Mouse (Mus musculus) heart, adult 9 months (tissue): ENCODE measurements around the gene Snrpd2.
A peak's percentile ranks its signal among the peaks of the same experiment; 100 is the strongest.
"Not testable (repeated sequence)": the region's sequence is repeated elsewhere in the genome, so short reads cannot be mapped to it uniquely, and the experiment has no call there.

Experiments
- DNase-seq, 2 experiments: peaks; one replicate each; pipeline ENCODE4 v3.0.0; 2022; ENCODE audit warnings: low spot score in 2 of 2

Snrpd2 gene

GRCm38 (mm10) chr7:19148875-19149541 is 514 bp upstream of the Snrpd2 start, which contains the start of gene Qpctl:
TSS of gene Qpctl (minus strand) at chr7:19149291.
- peak; percentile 99 to 100 for DNase-seq

- DNase-seq, result not testable (repeated sequence)
These were observed 1.6 kb downstream of the Snrpd2 start for GRCm38 (mm10) chr7:19151121-19151520.

DNA sequence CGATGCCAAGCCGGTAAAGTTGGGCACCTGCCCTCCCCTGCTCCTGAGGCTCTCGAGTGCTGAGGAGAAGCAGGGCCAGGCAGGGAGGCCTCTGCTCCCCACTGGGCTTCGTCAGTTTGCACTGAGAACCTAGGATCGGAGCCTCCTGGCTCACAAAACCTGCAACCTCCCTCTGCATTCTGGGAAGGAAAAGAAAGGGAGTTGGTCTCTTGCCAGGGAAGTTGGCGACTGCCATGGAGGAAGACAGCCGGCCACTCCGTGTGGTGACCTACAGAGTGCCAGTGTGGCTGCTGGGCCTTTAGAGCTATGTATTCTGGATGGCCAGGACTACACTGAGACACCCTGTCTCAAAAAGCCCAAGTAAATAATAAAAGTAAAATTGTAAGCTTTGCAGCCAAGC is 5.3 kb downstream of the Snrpd2 start:
- no peak for DNase-seq

DNA sequence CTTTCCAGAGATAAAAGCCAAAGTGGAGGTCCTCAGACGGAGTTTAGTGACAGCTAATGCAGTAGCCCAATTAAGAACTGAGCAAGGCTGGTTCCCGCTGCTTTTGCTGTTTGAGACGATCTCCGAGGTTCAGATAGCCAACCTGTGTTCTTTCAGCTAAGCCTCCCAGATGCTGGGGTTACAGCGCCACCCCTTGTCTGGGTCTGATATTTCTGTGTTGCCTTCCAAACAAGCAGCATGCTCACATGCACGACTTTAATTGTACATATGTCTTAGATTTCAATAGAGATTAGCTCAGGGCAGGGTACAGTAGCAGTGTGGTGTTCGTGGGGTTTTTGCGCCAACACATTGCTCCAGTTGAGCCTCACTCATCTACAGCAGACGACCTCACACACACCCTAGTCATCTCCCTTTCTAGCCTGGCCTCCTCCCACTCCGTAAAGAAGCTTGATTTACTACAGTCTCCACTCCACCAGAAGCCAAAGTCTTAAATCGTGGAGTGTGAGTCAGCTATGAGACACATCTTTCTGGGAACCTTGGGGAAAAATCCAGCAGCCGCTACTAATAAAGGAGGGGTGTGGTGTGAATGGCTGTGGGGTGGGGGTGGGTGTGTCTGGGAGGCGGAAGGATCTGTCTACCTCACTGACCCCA is 6.4 kb downstream of the Snrpd2 start:
- no peak for DNase-seq

- DNase-seq, result peak; percentile 72 to 87
These were observed 7.8 kb downstream of the Snrpd2 start for GRCm38 (mm10) chr7:19157160-19157800.

DNA sequence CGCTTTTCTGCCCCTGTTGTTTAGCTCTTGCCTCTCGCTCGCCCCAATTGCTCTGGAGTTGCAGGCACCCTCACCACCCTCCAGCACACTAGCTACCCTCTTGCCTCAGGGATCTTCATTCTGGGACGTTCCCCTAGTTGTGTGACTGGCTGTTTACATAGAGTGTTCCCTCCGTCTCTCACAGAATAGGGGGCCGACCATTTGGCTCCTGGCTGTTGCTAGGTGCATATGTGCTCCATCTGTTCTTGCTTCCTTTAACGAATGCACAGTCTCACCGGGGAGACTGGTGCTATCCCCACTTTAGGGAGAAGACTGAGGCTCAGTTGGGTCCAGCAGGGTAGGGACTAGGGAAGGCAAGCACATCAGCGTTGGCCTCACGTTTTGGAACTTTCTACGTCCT is 9.1 kb downstream of the Snrpd2 start:
- DNase-seq, result no peak

GRCm38 (mm10) chr7:19159411-19159810 is 9.9 kb downstream of the Snrpd2 start:
- DNase-seq, result no peak

- DNase-seq, result no peak
These were observed 10.6 kb downstream of the Snrpd2 start for GRCm38 (mm10) chr7:19160115-19160514.

DNA sequence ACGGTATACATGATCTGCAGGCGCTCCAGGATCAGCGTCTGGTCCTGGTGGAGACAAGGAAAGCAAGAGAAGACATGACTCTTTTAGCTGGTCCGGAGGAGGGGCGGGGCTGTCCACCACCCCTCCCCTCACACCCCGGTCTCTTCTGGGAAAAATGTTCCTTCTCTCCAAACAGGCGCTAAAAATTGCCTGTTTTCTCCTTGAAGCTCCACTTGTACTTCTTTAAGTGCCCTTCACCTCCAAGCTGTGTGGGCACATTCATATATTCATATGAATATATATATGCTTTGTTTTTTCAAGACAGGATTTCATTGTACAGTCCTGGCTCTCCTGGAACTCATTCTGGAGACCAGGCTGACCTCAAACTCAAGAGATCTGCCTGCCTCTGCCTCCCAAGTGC is 13.4 kb downstream of the Snrpd2 start:
- DNase-seq, result no peak

- no peak for DNase-seq
These were observed 14.2 kb downstream of the Snrpd2 start for GRCm38 (mm10) chr7:19163752-19164151.

- DNase-seq, result no peak
These were observed 14.7 kb downstream of the Snrpd2 start for GRCm38 (mm10) chr7:19164189-19164588.

DNA sequence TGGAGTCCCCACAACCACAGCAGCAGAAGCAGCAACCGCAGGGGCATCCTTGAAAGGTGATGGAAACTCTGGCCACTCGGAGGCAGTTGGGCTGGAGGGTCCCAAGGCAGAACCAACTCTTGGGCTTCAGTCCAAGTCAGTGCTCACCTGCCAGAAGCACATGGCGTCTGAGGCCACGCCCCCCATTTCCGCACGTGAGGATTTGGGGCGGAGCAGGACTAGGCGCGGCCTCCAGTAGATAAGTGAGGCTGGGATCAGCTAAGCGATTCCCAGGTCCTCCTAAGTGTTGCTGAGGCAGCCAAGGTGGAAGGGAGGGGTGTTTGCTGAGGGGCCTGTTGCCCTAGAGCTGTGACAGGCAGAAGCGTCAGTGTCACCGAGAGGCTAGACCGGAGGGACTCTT is 15.5 kb downstream of the Snrpd2 start:
- DNase-seq, result no peak

- peak in 1 of 2 experiments; percentile 44 for DNase-seq
These were observed 16.3 kb downstream of the Snrpd2 start, which contains the start of gene Gipr for GRCm38 (mm10) chr7:19165656-19166423. TSS of gene Gipr (minus strand) at chr7:19166127.

GRCm38 (mm10) chr7:19166990-19167389 is 17.5 kb downstream of the Snrpd2 start:
- no peak for DNase-seq

DNA sequence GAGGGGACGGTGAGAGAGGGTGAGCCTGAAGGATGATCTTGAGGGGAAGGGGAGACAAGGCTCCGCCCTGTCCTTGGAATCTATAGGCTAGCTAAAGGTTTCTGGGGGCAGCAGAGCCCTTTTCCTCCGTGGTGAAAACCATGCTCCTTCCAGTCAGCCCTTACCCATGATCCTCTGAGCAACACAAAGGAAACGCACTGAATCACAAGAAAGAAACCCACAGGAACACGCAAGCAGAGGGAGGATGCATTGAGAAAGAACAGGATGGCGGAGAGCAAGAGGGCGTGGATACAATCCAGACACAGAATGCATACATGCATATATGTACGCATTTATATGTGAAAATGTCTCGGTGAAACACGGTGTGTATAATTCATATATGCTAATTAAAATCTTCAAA is 20.0 kb downstream of the Snrpd2 start:
- DNase-seq, result no peak

GRCm38 (mm10) chr7:19170142-19170541 is 20.6 kb downstream of the Snrpd2 start:
- DNase-seq, result peak; percentile 61

DNA sequence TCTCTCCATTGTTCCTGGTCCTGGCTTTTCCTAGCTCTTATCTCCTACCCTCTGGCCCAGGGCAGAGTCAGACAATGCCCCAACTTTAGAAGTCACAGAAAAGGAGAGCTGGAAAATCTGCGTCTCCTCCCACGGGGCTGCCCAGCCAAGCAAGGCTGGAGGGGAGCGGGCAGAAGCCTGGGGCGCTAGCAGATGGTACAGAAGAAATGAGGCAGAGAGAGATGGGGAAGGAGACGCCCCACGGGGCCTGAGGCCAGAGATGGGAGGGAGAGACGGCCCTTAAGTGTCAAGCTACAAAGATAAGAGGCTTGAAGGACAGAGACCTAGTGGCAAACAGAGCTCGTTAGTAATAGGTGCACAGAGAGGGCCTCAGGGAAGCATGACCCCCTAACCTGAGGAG is 22.3 kb downstream of the Snrpd2 start:
- DNase-seq, result no peak

DNA sequence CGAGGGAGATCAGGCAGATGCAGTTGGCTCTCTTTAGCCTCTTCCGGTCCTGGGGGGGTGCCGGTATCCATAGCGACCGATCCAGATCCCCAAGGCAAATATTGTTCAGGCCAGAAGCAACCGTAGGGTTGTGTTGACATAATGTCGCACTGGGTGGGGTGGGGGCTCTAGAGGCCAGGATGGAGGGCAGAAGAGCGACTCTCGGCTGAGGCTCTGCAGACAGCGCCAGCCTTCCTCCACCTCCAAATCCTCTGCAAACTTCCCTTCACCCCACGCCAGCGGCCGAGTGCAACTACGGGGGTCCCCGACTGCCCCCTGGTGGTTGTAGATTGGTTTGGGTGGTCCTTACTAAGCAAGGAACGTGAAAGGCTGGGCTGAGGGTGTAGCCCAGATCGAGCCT is 23.4 kb downstream of the Snrpd2 start:
- peak; percentile 56 to 76 for DNase-seq

GRCm38 (mm10) chr7:19175708-19176515 is 26.4 kb downstream of the Snrpd2 start, which contains the start of gene Eml2:
TSS of gene Eml2 (plus strand) at chr7:19176421.
- DNase-seq, result no peak

DNA sequence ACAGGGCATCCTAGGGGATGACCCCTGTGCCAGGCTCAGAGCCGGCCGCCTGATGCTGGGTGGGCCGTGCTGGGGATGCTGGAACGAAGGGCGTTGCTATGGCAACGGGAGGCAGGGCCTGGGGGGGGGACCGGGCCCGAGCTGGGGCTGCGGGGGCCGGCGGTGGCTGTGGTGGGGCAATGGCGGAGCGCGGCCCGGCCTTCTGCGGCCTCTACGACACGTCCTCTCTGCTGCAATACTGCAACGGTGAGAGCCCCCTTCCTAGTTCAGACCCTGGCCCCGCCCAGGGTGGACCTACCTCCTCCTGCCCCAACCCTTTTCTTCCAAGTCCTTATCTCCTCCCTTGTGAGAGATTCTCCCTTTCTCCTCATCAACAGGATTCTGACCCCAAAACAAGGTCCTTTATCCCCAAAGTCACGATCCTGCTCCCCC is 27.0 kb downstream of the Snrpd2 start:
- no peak for DNase-seq

- DNase-seq, result no peak
These were observed 27.7 kb downstream of the Snrpd2 start for GRCm38 (mm10) chr7:19177216-19177615.
